Mouse (Mus musculus) CD8-positive naive resting alpha-beta T cell, adult 2 months (primary cell): ENCODE data around the gene Vsig10.
"Not testable (repeated sequence)": the region's sequence is repeated elsewhere in the genome, so short reads cannot be mapped to it uniquely, and the experiment has no call there.

Source experiments
- DNase-seq, 2 experiments: peaks; one replicate each; pipeline ENCODE4 v3.0.0; 2022; ENCODE audit warnings: low read depth in 2 of 2, low spot score in 2 of 2

Vsig10 gene

GRCm38 (mm10) chr5:117303691-117304579, 14.9 kb upstream of the Vsig10 start:
- DNase-seq, result no peak

DNA sequence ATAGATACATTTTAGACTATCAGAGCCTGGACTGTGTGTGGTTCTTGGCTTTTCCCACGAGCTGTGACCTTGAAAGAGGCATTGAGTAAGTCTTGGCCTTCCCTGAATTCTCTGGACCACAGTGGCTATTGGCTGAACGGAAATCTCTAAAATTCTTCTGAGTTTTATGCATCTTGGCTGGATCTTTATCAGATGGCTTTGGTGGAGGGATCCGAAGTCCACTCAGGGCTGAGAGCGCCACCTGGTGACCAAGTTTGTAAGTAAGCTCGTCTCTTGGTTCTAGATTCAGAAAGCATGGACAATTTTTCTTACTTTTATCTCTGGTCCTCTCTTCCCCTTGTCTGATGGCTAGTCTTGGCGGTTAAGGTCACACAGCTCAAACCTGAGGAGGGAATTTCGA, 13.9 kb upstream of the Vsig10 start:
- DNase-seq, result peak; percentile 54 to 69

- DNase-seq, result no peak
These were observed 13.1 kb upstream of the Vsig10 start for GRCm38 (mm10) chr5:117305754-117306153.

DNA sequence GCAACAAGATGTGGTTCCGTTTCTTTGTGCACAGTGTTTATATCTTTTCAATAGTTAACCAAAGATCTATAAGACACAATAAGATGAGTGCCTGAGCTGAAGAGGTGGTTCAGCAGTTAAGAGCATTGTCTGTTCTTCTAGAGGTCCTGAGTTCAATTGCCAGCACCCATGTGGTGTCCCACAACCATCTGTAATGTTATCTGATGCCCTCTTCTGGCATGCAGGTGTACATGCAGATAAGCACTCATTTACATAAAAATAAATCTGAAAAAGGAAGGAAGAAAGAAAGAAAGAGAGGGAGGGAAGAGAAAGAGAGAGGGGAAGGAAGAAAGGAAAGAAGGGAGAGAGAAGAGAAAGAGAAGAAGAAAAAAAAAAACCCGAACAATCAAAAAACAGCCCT, 12.1 kb upstream of the Vsig10 start:
- DNase-seq, result no peak

GRCm38 (mm10) chr5:117307699-117308098, 11.2 kb upstream of the Vsig10 start:
- peak; percentile 57 to 61 for DNase-seq

- no peak for DNase-seq
These were observed 5.5 kb upstream of the Vsig10 start for GRCm38 (mm10) chr5:117313420-117313819.

GRCm38 (mm10) chr5:117313909-117314308, 5.0 kb upstream of the Vsig10 start:
- DNase-seq, result no peak

DNA sequence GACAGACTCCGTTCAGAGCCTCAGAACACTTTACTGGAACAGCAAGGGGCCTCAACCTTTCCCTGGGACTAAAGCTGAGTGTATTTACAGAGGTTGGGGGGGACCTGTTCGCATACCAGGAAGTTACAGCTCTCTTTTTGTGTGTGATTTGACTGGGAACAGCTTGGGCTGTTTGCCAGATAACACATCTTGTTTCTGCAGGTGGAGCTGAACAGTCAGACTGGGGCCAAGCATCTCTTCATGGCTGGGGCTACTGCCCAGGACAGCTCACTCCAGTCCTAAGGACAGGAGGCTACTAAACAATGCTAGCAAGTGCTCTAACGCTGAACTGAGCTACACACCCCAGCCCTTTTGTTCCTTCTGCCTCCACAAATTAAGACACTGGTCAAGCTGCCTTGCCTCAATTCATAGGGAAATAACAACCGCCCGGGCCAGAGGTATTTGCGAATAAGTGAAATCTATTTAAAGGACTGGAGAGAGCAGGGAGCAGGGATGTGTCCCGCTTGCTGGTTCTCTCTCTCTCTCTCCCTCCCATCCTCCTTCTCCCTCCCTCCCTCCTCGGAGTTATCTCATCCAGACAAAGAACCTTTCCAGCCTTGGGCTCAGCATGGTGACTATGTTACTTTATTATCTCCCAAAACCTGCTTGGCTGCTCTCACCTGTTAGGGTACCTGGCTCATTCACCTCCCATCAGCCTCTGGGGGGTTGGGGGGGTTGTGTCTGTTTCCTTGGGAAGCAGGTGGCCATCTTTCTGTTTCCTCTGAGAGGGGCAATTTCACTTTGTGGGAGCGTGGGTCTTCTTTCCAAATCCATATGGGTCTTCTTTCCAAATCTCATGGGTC, 4.1 kb upstream of the Vsig10 start:
- DNase-seq, result no peak

DNA sequence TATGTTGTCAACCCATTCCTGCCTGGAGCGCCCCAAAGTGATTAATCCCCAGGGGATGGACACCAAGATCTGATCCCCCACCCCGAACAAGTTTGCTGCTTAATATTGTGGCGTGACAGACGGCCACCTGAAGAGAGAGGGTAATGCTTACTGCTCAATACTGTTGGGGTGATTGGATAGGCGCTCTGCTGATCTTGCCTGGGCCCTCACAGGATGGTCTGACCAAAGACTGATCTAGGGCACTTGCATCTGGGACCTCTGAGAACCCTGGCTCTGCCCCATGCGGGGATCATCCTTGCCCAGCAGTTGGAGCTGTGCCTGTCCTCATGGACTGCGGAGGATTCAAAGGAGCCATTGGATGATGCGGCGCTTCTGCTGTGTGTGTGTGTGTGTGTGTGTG, 4.9 kb downstream of the Vsig10 start:
- DNase-seq, result no peak

DNA sequence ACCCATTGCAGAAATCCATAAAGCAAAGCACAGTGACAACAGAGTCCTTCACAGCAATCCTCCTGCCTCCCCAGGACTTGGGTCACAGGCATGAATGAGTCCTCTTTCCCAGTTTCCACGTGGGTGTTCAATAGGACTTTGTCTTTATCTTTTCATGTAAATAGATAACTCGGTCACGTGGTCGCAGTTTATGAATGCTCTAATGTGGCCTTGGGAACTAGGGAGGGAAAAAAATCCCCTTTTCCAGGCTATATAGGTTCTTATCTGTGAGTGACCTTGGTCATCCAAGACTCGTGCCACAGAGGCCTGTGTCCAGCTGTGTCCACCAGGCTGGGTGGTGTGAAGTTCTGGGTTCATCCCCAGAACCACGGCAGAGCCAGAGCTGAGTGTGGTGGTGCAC, 7.5 kb downstream of the Vsig10 start:
- DNase-seq, result no peak

GRCm38 (mm10) chr5:117330457-117330856, 11.6 kb downstream of the Vsig10 start:
- DNase-seq, result no peak

DNA sequence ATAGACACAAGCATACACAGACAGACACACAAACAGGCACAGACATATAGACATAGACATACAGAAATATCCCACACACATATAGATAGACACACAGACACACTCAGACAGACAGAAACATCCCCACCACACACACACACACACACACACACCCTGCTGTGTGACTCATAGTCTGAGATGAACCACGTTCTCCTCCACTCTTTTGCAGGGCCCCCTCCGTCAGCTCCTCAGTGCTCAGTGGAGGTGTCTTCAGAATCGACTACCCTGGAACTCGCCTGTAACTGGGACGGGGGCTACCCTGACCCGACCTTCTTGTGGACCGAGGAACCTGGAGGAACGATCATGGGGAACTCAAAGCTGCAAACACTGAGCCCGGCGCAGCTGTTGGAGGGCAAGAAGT, 19.1 kb downstream of the Vsig10 start:
- no peak for DNase-seq

DNA sequence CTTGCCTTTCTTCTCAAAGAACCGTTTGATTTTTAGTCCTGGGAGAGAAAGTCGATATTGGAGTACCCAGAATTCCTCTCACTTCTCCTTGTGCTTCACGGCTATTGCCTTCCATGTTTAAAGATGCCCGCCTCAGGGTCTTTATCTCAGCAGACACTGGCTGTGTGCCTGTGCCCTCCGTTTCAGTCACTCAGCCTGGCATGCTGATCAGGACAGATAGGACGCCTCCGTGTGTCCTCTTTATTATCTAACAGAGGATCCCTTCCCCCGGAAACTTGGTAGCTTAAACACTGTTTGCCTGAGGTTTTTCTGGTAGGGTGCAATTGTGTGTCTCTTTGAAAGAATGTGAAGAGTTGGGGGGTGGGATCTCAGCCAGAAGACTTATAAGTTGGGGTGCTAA, 19.6 kb downstream of the Vsig10 start:
- DNase-seq, result no peak

DNA sequence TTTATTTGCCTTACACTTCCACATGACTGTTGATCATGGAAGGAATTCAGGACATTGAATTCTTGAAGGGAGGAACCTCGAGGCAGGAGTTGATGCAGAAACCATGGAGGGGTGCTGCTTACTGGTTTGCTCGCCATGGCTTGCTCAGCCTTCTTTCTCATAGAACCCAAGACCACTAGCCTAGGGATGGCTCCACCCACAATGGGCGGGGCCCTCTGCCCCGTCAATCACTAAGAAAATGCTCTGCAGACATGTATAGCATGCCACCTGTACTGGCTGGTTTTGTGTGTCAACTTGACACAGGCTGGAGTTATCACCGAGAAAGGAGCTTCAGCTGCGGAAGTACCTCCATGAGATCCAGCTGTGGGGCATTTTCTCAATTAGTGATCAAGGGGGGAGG, 21.2 kb downstream of the Vsig10 start:
- no peak for DNase-seq

- no peak for DNase-seq
These were observed 23.0 kb downstream of the Vsig10 start for GRCm38 (mm10) chr5:117341896-117342295.

GRCm38 (mm10) chr5:117344496-117344895, 25.6 kb downstream of the Vsig10 start:
- not testable (repeated sequence) for DNase-seq

- DNase-seq, result no peak
These were observed 26.6 kb downstream of the Vsig10 start for GRCm38 (mm10) chr5:117345432-117345976.

DNA sequence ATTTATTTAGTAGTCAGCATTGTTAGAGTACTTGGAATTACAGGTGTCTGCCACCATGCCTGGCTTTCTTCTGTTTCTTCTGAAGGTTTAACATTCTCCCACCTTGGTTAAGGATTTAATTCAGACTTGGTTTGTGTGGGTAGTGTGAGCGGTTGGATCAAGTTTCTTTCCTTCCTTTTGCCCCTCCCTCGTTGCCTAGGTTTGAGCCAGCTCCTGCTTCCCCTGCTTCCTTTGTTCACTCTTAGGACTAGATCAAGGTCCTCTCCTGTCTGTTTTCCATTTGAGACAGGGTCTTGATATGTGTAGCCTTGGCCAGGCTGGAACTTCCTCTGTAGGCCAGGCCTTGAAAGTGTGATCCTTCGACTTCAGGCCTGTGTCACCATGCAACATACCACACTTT, 27.4 kb downstream of the Vsig10 start:
- DNase-seq, result no peak

- no peak for DNase-seq
These were observed 28.1 kb downstream of the Vsig10 start for GRCm38 (mm10) chr5:117347011-117347410.

- no peak for DNase-seq
These were observed 29.0 kb downstream of the Vsig10 start for GRCm38 (mm10) chr5:117347838-117348237.

DNA sequence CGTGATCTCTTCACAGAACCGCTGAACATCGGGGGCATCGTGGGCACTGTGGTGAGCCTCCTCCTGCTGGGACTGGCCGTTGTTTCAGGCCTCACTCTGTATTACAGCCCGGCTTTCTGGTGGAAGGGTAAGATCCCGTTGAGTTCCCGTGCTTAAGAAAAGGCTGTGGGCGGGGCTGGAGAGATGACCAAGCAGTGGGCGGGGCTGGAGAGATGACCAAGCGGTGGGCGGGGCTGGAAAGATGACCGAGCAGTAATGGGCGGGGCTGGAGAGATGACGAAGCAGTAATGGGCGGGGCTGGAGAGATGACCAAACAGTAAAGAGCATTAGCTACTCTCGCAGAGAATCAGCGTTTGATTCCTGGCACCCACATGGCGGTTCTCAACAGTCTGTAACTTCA, 29.4 kb downstream of the Vsig10 start:
- no peak for DNase-seq

GRCm38 (mm10) chr5:117354121-117354520, 35.2 kb downstream of the Vsig10 start:
- DNase-seq, result no peak
